Mouse (Mus musculus) heart, embryonic 13.5 days (tissue): ENCODE data around the gene Grrp1. TPM values are rescaled to one million over a fixed set of nuclear protein-coding genes. Genes with fewer than 3 reads are reported as not detected.
"Not testable (repeated sequence)": the region's sequence is repeated elsewhere in the genome, so short reads cannot be mapped to it uniquely, and the experiment has no call there.

Source experiments
- ATAC-seq: fragments of 200-750 bp; cut with Nextera tagmentation; 2 replicates; pipeline ENCODE4 v1.8.0; 2017; ENCODE audit warnings: moderate TSS enrichment; ENCODE audit not compliant: insufficient number of reproducible peaks, low FRiP score, low TSS enrichment; ENCODE audit errors: extremely low read depth
- H3K27ac ChIP-seq: fragments of 300-500 bp; sonication (generic); replicated peaks from 2 replicates; pipeline ENCODE4 v1.5.1; 2015; ENCODE audit warnings: moderate library complexity, mild to moderate bottlenecking, inconsistent platforms
- H3K27me3 ChIP-seq: fragments of 300-500 bp; sonication (generic); replicated peaks from 2 replicates; pipeline ENCODE4 v1.6.1; 2015; ENCODE audit warnings: mild to moderate bottlenecking, inconsistent platforms
- H3K36me3 ChIP-seq: fragments of 300-500 bp; sonication (generic); 2 replicates; pipeline ENCODE4 v1.6.1; 2015; ENCODE audit warnings: mild to moderate bottlenecking, inconsistent platforms
- H3K4me1 ChIP-seq: fragments of 300-500 bp; sonication (generic); 2 replicates; pipeline ENCODE4 v1.6.1; 2015; ENCODE audit warnings: inconsistent platforms
- H3K4me2 ChIP-seq: fragments of 300-500 bp; sonication (generic); 2 replicates; pipeline ENCODE4 v1.6.1; 2015; ENCODE audit warnings: inconsistent platforms, mild to moderate bottlenecking, moderate library complexity
- H3K4me3 ChIP-seq: fragments of 300-500 bp; sonication (generic); 2 replicates; pipeline ENCODE4 v1.5.1; 2015; ENCODE audit warnings: moderate library complexity, mild to moderate bottlenecking, inconsistent platforms
- H3K9ac ChIP-seq: fragments of 300-500 bp; sonication (generic); 2 replicates; pipeline ENCODE4 v1.6.1; 2015; ENCODE audit warnings: inconsistent platforms, mild to moderate bottlenecking, moderate library complexity
- H3K9me3 ChIP-seq: fragments of 300-500 bp; sonication (generic); 2 replicates; pipeline ENCODE4 v1.6.1; 2016; ENCODE audit warnings: inconsistent platforms
- WGBS: fragments of 180-500 bp; shearing (Covaris S2); methylation state at CpG from one replicate; pipeline ENCODE4 v1.1.7; 2015; ENCODE audit warnings: mixed read lengths; 5-methylcytosine and 5-hydroxymethylcytosine counted together
- polyA plus RNA-seq: library from polyadenylated mRNA; unstranded; fragments of >200 nt; fragmentation: Nextera tagmentation; extraction: Ambion mirVana; gene quantifications from 2 replicates; pipeline ENCODE4 v1.2.1, GENCODE M21; 2015

The Grrp1 gene
- polyA plus RNA-seq, result 4.3 and 5.0 TPM in 2 replicates

- 4% methylated on average over 13 of the region's 13 CpGs for WGBS
Observed at GRCm38 (mm10) chr4:134253722-134254324, at the start of gene Grrp1. Gene Grrp1, minus strand, starts transcription at chr4:134254106.

GRCm38 (mm10) chr4:134302084-134302483 is 48.2 kb upstream of the Grrp1 start:
- ATAC-seq, result no peak
- 46% methylated on average over 5 of the region's 5 CpGs for WGBS
- no peak overlapping the region for H3K4me3 ChIP-seq
- H3K36me3 ChIP-seq, result no peaks in the 10 kb centered on the region
- H3K27me3 ChIP-seq, result no peaks in the 10 kb centered on the region
- no peaks in the 10 kb centered on the region for H3K9me3 ChIP-seq
- peak overlapping the region; percentile 91 for H3K27ac ChIP-seq
- peak overlapping the region; percentile 45; the same call in 1 of the 2 replicates for H3K9ac ChIP-seq
- H3K4me2 ChIP-seq, result no peak overlapping the region
- H3K4me1 ChIP-seq, result peaks cover 56% of the 10 kb centered on the region

More at GRCm38 (mm10) chr4:134253722-134254324, at the start of gene Grrp1:
- ATAC-seq, result no peak
- Histone ChIP-seq H3K27ac (peak within 1 kb of the TSS; percentile 58), H3K36me3 (no peaks in the 10 kb centered on the region), H3K4me2 (peak within 1 kb of the TSS; percentile 96), H3K4me3 (peak within 1 kb of the TSS; percentile 60), H3K9ac (peak within 1 kb of the TSS; percentile 77), H3K4me1 (peaks cover 88% of the 10 kb centered on the region), H3K27me3 (peaks cover 62% of the 10 kb centered on the region), H3K9me3 (no peaks in the 10 kb centered on the region)

DNA sequence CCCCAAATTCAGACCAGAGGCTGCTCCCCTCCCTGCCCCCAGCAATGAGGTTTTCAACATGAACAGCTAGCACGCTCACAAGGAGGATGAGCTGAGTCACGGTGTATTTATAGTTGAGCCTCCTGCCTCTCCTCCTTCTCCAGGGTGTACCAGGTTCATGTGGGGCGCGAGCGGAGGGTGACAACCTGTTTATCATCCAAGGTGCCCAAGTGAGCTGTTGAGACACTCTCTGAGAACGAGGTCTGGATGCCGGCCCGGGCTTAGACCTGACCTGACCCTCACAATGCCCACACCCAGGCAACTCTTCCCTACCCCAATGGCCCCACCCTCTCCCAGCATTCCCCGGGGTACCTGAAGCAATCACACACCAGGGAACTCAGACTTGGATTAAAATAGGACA is 46.4 kb upstream of the Grrp1 start:
- Histone ChIP-seq H3K9ac (peak overlapping the region; percentile 54), H3K27me3 (no peaks in the 10 kb centered on the region), H3K36me3 (no peaks in the 10 kb centered on the region), H3K4me3 (0 out of 2 replicates have a peak overlapping the region, but pooled peaks have one; percentile 2), H3K9me3 (no peaks in the 10 kb centered on the region; the same call in 1 of the 2 replicates), H3K4me2 (peak overlapping the region; percentile 48), H3K4me1 (peaks cover 53% of the 10 kb centered on the region), H3K27ac (peak overlapping the region; percentile 91)
- 0 out of 2 replicates have a peak, but pooled peaks have one; percentile 27 for ATAC-seq
- WGBS, result 40% methylated on average over 9 of the region's 9 CpGs

GRCm38 (mm10) chr4:134299498-134299810 is 45.5 kb upstream of the Grrp1 start:
- H3K4me1 ChIP-seq, result peaks cover 61% of the 10 kb centered on the region
- no peak; the same call in 1 of the 2 replicates for ATAC-seq
- peak overlapping the region; percentile 54 for H3K9ac ChIP-seq
- peak overlapping the region; percentile 91 for H3K27ac ChIP-seq
- no peaks in the 10 kb centered on the region for H3K27me3 ChIP-seq
- H3K9me3 ChIP-seq, result no peaks in the 10 kb centered on the region; the same call in 1 of the 2 replicates
- WGBS, result 14% methylated on average over 4 of the region's 4 CpGs
- H3K4me2 ChIP-seq, result peak overlapping the region; percentile 48
- no peaks in the 10 kb centered on the region for H3K36me3 ChIP-seq
- H3K4me3 ChIP-seq, result no peak overlapping the region

- peak overlapping the region; percentile 91 for H3K27ac ChIP-seq
- H3K4me1 ChIP-seq, result peaks cover 67% of the 10 kb centered on the region
- no peak for ATAC-seq
Observed at GRCm38 (mm10) chr4:134298626-134299497, 45.0 kb upstream of the Grrp1 start.

GRCm38 (mm10) chr4:134297369-134297768 is 43.5 kb upstream of the Grrp1 start:
- peak overlapping the region; percentile 0; the same call in 1 of the 2 replicates for H3K27ac ChIP-seq
- H3K9ac ChIP-seq, result no peak overlapping the region
- peaks cover 10% of the 10 kb centered on the region for H3K27me3 ChIP-seq
- H3K4me1 ChIP-seq, result peaks cover 76% of the 10 kb centered on the region
- ATAC-seq, result no peak
- no peak overlapping the region for H3K4me3 ChIP-seq
- no peaks in the 10 kb centered on the region; the same call in 1 of the 2 replicates for H3K9me3 ChIP-seq
- 88% methylated on average over 8 of the region's 8 CpGs for WGBS
- no peaks in the 10 kb centered on the region for H3K36me3 ChIP-seq
- H3K4me2 ChIP-seq, result no peak overlapping the region

More at GRCm38 (mm10) chr4:134298626-134299497, 45.0 kb upstream of the Grrp1 start:
- 55% methylated on average over 19 of the region's 19 CpGs for WGBS
- Histone ChIP-seq H3K9me3 (no peaks in the 10 kb centered on the region; the same call in 1 of the 2 replicates), H3K36me3 (no peaks in the 10 kb centered on the region), H3K27me3 (peaks cover 4% of the 10 kb centered on the region), H3K9ac (peak overlapping the region; percentile 54), H3K4me3 (no peak overlapping the region), H3K4me2 (peak overlapping the region; percentile 48)

- Histone ChIP-seq H3K27ac (no peak overlapping the region), H3K27me3 (peaks cover 10% of the 10 kb centered on the region), H3K4me3 (no peak overlapping the region), H3K36me3 (no peaks in the 10 kb centered on the region), H3K4me2 (no peak overlapping the region), H3K4me1 (peaks cover 71% of the 10 kb centered on the region), H3K9ac (no peak overlapping the region), H3K9me3 (no peaks in the 10 kb centered on the region; the same call in 1 of the 2 replicates)
- ATAC-seq, result no peak
- WGBS, result 92% methylated on average over 4 of the region's 4 CpGs
Observed at GRCm38 (mm10) chr4:134296523-134296922, 42.6 kb upstream of the Grrp1 start.

GRCm38 (mm10) chr4:134296096-134296495 is 42.2 kb upstream of the Grrp1 start:
- not testable (repeated sequence) for ATAC-seq, H3K27ac ChIP-seq, H3K9me3 ChIP-seq, H3K36me3 ChIP-seq, H3K4me2 ChIP-seq, H3K4me3 ChIP-seq, H3K9ac ChIP-seq
- peaks cover 10% of the 10 kb centered on the region for H3K27me3 ChIP-seq
- WGBS, result 87% methylated on average over 4 of the region's 4 CpGs
- H3K4me1 ChIP-seq, result peaks cover 68% of the 10 kb centered on the region

- Histone ChIP-seq H3K9me3 (no peaks in the 10 kb centered on the region; the same call in 1 of the 2 replicates), H3K36me3 (no peaks in the 10 kb centered on the region), H3K27ac (peak overlapping the region; percentile 97), H3K4me1 (peaks cover 50% of the 10 kb centered on the region), H3K27me3 (peaks cover 10% of the 10 kb centered on the region), H3K4me3 (peak overlapping the region; percentile 32), H3K4me2 (peak overlapping the region; percentile 65), H3K9ac (peak overlapping the region; percentile 67)
- ATAC-seq, result peak; percentile 70; the same call in 1 of the 2 replicates
- 19% methylated on average over 9 of the region's 9 CpGs for WGBS
Observed at GRCm38 (mm10) chr4:134293692-134294163, 39.8 kb upstream of the Grrp1 start.

DNA sequence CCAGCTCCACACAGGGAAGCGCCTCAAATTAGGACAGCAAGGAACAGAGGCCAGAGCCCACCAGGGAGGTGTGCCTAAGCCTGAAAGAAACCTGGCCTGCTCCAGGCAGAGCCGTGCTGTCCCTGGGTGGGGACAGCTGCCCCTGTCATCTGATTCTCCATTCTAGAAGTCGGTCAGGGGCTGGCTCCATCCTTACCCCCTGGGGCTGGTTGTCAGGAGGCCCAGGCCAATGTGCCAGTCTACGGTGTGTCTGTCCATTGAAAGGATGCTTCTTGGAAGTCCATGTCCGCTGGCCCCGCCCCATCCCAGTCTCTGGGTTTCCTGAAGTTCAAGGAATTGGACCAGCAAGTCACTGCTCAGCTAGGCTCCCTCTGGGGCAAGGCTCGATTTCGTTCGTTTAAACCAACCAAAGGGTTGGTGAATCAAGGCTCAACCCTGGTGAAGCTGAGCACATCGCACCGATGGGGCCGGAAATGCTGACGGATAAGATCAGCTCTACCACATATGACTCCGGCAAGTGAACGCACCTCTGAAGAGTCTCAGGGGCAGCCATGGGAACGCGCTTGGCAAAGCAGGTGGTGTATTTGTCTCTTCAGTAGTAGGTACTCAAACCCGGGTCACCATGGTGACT is 39.3 kb upstream of the Grrp1 start:
- Histone ChIP-seq H3K9ac (peak overlapping the region; percentile 63), H3K4me1 (peaks cover 53% of the 10 kb centered on the region), H3K27ac (peak overlapping the region; percentile 97), H3K4me2 (peak overlapping the region; percentile 65), H3K27me3 (peaks cover 10% of the 10 kb centered on the region), H3K4me3 (peak overlapping the region; percentile 30), H3K36me3 (no peaks in the 10 kb centered on the region), H3K9me3 (no peaks in the 10 kb centered on the region; the same call in 1 of the 2 replicates)
- 38% methylated on average over 18 of the region's 18 CpGs for WGBS
- ATAC-seq, result no peak

- no peak for ATAC-seq
- peak overlapping the region; percentile 97 for H3K27ac ChIP-seq
Observed at GRCm38 (mm10) chr4:134292067-134292466, 38.2 kb upstream of the Grrp1 start.

More at GRCm38 (mm10) chr4:134292067-134292466, 38.2 kb upstream of the Grrp1 start:
- H3K4me3 ChIP-seq, result no peak overlapping the region
- no peaks in the 10 kb centered on the region; the same call in 1 of the 2 replicates for H3K9me3 ChIP-seq
- 0 out of 2 replicates have a peak overlapping the region, but pooled peaks have one; percentile 11 for H3K9ac ChIP-seq
- peaks cover 10% of the 10 kb centered on the region for H3K27me3 ChIP-seq
- H3K4me1 ChIP-seq, result peaks cover 48% of the 10 kb centered on the region
- 26% methylated on average over 7 of the region's 7 CpGs for WGBS
- no peak overlapping the region for H3K4me2 ChIP-seq
- no peaks in the 10 kb centered on the region for H3K36me3 ChIP-seq
